Mouse (Mus musculus) CD4-positive, CD25-positive, alpha-beta regulatory T cell, adult 2 months (primary cell): ENCODE measurements around the gene Etv3.
A peak's percentile ranks its signal among the peaks of the same experiment; 100 is the strongest.

Experiments
- DNase-seq: peaks from one replicate; pipeline ENCODE4 v3.0.0-alpha.2; 2012; ENCODE audit warnings: low read depth, low spot score

Etv3 gene

DNA sequence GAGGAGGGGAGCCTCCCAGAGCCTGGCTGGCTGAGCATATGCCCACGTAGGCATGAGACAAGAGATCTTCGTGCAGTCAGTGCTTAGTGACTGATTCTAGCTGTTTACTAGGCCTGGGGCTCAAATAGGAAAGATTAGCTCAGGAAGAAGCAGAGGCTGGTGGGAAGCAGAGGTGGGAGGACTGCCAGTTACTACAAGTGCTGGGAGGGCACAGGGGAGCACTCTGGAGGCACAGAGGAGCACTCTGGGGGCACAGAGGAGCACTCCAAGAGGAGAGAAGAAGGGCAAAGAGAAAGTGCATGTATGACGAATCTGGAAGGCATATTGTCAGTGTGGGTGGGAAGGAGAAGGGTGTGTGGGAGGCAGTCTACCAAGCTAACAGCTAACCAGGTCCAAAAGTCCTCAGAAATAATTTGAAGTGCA, 30.9 kb downstream of the Etv3 start:
- DNase-seq, result no peak

GRCm38 (mm10) chr3:87556668-87557278, 31.6 kb downstream of the Etv3 start:
- DNase-seq, result peak; percentile 19

- DNase-seq, result peak; percentile 20
These were observed 34.9 kb downstream of the Etv3 start for GRCm38 (mm10) chr3:87560156-87560555.

DNA sequence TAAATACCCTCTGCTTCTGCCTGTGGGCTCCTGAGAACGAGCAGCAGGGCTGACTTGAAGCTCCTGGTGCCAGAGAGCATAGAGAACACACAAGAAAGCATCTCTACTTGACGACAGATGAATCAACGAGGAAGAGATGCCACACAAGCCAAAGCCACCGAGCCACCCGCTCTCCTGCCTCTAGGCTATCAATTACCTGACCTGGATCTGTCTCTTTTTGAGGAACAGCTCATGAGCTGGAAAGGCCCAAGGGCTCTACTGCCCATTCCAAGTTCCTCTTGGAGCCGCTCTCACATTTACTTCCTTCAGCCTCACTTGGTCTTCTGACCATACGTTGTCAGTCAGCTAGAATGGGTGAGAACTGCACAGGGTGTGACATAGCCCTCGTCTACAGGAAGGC, 36.2 kb downstream of the Etv3 start:
- DNase-seq, result no peak

DNA sequence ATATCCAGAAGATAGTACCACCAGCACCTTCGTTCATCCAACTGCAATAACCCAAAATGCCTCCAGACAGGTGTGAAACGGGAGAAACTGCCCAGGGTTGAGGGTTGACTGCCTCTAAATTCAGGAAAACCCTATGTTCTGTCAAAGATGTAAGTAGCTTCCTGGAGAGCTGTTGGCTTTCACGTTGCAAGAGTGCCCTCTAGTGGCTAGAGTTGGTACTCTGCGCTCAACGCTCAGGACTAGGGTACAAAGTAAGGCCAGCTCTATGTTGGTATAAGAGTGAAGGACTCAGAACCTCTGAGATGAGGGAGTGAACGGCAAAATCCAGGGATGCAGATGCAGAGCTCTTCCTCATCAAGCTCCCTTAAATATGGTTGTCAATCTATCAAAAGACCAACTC, 37.2 kb downstream of the Etv3 start:
- peak; percentile 91 for DNase-seq

DNA sequence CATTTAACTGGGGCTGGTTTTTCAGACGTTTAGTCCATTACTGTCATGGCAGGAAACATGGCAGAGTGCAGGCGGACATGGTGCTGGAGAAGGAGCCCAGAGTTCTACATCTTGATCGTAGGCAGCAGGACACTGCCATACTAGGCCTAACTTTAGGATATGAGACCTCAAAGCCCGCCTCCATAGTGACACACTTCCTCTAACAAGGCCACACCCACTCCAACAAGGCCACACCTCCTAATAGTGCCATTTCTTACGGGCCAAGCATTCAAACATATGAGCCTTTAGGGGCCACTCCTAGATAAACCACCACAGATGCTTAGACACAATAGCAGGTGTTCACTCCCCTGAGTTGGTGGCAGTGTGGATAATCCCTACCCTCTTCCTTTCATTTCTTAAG, 38.3 kb downstream of the Etv3 start:
- DNase-seq, result no peak

GRCm38 (mm10) chr3:87565623-87566022, 40.4 kb downstream of the Etv3 start:
- no peak for DNase-seq

DNA sequence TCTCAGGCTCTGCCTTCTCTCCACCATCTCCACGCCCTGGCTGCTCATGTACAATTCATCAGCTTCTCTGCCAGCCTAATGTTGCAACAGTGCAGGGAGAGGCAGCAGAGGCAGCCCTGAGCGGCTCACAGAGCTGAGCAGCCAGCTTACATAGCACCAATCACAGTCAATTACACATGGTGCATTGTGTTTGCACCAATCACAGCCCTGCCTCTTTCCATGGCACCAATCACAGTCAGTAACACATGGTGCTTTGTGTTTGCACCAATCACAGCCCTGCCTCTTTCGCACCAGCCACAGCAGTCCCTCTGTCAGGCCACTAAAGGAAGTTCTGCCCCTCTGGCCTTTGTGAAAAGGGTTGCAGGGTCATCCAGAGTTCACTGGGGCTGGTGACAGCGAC, 40.9 kb downstream of the Etv3 start:
- peak; percentile 79 for DNase-seq

DNA sequence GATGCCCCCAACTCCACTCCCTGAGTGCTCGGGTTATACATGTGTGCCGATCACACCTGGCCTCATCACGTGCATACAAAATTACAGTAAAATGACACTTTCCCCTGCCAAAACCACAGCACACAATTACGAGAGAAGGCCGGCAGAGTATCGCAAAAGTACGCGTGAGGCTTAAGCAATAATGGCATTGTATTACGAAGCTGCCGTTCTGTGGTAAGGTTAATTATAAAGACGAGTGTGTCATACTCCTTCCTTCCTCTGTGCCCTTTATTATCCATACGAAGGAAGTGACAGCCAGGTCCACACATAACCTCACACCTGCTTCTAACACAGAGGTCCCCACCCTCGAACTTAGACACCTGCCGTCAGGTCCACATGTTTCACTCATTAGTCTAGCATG, 42.3 kb downstream of the Etv3 start:
- no peak for DNase-seq

DNA sequence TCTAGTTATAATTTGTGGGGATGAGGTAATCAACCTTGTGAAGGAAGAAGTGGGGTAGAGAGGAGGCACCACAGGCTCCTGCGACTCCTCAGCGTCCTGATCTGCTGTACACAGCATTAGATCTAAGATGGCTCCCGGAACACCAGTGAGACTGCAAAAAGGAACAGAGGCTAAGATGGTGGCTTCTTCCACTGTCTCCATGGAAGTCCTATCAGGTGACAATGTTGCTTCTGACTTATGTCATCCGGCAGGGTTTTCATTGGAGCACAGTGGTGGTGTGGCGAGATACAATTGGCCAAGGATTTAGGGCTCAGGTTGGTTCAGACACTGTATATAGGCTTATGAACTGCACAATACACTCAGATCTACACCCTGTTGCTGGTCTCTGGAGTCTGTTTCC, 43.5 kb downstream of the Etv3 start:
- no peak for DNase-seq

- DNase-seq, result no peak
These were observed 50.6 kb downstream of the Etv3 start for GRCm38 (mm10) chr3:87575766-87576165.

DNA sequence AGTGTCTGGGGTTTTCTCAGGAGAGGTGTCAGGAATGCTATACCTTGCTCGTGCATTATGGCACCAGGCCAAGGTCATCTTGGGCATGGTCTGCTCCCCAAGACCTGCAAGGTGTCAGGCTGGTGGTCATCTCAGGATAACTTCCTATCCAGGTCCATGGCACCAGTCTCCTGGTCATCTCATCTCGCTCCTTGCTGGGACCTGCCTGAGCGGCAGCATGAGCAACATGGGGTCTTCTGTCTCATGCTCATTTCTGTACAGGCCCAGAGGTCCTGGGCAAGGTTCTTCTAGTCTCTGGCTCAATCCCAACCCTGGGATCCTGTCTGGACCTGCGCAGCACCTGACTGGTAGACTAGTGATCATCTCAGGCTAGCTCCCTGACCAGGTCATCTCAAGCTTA, 57.1 kb downstream of the Etv3 start:
- no peak for DNase-seq
